Mouse (Mus musculus): ENCODE data around the gene Mettl7a1. TPM values are rescaled to one million over a fixed set of nuclear protein-coding genes. Genes with fewer than 3 reads are reported as not detected.
"Not testable (repeated sequence)": the region's sequence is repeated elsewhere in the genome, so short reads cannot be mapped to it uniquely, and the experiment has no call there.

Mettl7a1 gene
- polyA plus RNA-seq, 1 experiment = 9.4 TPM

DNA sequence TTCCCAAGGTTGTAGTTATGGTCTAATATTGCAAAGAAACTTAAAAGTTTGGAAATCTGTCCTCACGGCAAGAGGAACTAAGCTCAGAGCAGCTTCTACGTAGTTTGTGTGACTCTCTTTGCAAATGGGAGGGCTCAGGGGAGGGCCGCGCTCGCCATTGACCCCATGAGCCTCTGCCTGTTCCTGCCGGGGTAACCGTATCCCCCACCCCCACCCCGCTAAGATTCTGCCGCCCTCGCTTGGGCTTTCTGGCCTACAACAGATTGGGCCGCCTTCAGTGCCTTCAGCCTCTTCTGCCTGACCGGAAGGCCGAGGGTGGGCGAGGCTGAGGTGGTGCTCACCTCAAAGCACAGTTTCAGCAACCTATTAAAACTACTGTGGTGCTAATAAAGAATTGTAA is 32.5 kb upstream of the Mettl7a1 start:
- no peaks in the 10 kb centered on the region for H3K27me3 ChIP-seq (ENCODE audit: control insufficient read depth, insufficient read depth, insufficient read length)
- no peak overlapping the region for H3K4me2 ChIP-seq (ENCODE audit: low read depth)
- no peaks in the 10 kb centered on the region for H3K36me3 ChIP-seq (ENCODE audit: control insufficient read depth, insufficient read depth)
- no peak overlapping the region for H3K4me3 ChIP-seq
- no peak for TF ChIP-seq USF1 (IDR thresholded peaks at IDR 0.05; ENCODE audit: low read depth)
- TF ChIP-seq TCF12 (IDR thresholded peaks at IDR 0.05; ENCODE audit: insufficient read depth, poor library complexity, severe bottlenecking) = no peak
- no peak for TF ChIP-seq REST (IDR thresholded peaks at IDR 0.05; ENCODE audit: insufficient read depth, insufficient read length)
- TF ChIP-seq POLR2AphosphoS2 (IDR thresholded peaks at IDR 0.05; ENCODE audit: insufficient read length, low read depth) = no peak
- TF ChIP-seq POLR2A (IDR thresholded peaks at IDR 0.05; ENCODE audit: insufficient read length, low read depth) = no peak
- no peak for TF ChIP-seq SRF (IDR thresholded peaks at IDR 0.05; ENCODE audit: control insufficient read depth, insufficient read length, low read depth)
- TF ChIP-seq MYOD1 (IDR thresholded peaks at IDR 0.05; ENCODE audit: control insufficient read depth in 1 of 3, insufficient read length in 2 of 3, low read depth in 2 of 3) = no peak
- no peaks in the 10 kb centered on the region for H3K79me2 ChIP-seq (ENCODE audit: control insufficient read depth, insufficient read depth)
- H3ac ChIP-seq (ENCODE audit: control insufficient read depth, insufficient read length) = no peak overlapping the region

DNA sequence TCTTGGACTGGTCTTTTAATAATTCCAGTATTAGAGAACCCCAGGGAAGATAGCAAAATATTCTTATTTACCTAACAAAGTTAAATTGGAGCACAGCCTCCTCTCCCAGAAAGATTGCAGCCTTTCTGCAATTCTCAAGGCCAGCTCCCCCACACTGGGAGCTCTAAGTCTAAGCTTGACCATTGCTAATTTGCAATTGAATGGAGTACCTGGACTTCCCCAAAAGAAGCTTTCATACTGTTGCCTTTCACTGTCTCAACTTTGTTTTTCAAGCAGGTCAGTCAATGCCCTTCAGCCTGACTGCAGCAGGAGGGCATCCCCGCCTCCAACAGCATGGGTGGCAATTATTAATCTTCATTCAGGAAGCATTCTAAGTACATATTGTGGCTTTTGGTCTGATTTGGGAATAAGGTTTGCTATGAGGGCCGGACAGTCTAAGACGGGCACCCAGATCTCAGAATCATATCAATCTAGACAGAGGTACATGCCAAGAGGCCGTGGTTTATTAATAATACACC is 30.1 kb upstream of the Mettl7a1 start:
- not testable (repeated sequence) for H3K36me3 ChIP-seq (ENCODE audit: control insufficient read depth, insufficient read depth); H3K79me2 ChIP-seq (ENCODE audit: control insufficient read depth, insufficient read depth); H3K4me2 ChIP-seq (ENCODE audit: low read depth); H3K4me3 ChIP-seq; H3ac ChIP-seq (ENCODE audit: control insufficient read depth, insufficient read length); H3K27me3 ChIP-seq (ENCODE audit: control insufficient read depth, insufficient read depth, insufficient read length)

- no peak overlapping the region for H3K4me2 ChIP-seq (ENCODE audit: low read depth)
- no peaks in the 10 kb centered on the region for H3K36me3 ChIP-seq (ENCODE audit: control insufficient read depth, insufficient read depth)
- no peaks in the 10 kb centered on the region for H3K79me2 ChIP-seq (ENCODE audit: control insufficient read depth, insufficient read depth)
- H3K4me3 ChIP-seq = no peak overlapping the region
- H3ac ChIP-seq (ENCODE audit: control insufficient read depth, insufficient read length) = no peak overlapping the region
- H3K27me3 ChIP-seq (ENCODE audit: control insufficient read depth, insufficient read depth, insufficient read length) = no peaks in the 10 kb centered on the region
- no peak for TF ChIP-seq POLR2A (IDR thresholded peaks at IDR 0.05; ENCODE audit: insufficient read length, low read depth)
- TF ChIP-seq CEBPB (IDR thresholded peaks at IDR 0.05; ENCODE audit: insufficient read depth, poor library complexity, severe bottlenecking) = no peak
- TF ChIP-seq USF1 (IDR thresholded peaks at IDR 0.05; ENCODE audit: low read depth) = no peak
- no peak for TF ChIP-seq SRF (IDR thresholded peaks at IDR 0.05; ENCODE audit: control insufficient read depth, insufficient read length, low read depth)
- TF ChIP-seq TCF12 (IDR thresholded peaks at IDR 0.05; ENCODE audit: insufficient read depth, poor library complexity, severe bottlenecking) = no peak
- no peak for TF ChIP-seq E2F4 (IDR thresholded peaks at IDR 0.05; ENCODE audit: insufficient read depth)
- no peak for TF ChIP-seq MAX (IDR thresholded peaks at IDR 0.05; ENCODE audit: low read depth)
- no peak for TF ChIP-seq TCF3 (IDR thresholded peaks at IDR 0.05; ENCODE audit: insufficient read length, low read depth)
These were observed 29.0 kb upstream of the Mettl7a1 start for GRCm38 (mm10) chr15:100274790-100275559.

GRCm38 (mm10) chr15:100276403-100276802 is 27.5 kb upstream of the Mettl7a1 start:
- Histone ChIP-seq H3K4me3 (no peak overlapping the region), H3K79me2 (ENCODE audit: control insufficient read depth, insufficient read depth) (no peaks in the 10 kb centered on the region), H3K4me2 (ENCODE audit: low read depth) (no peak overlapping the region), H3ac (ENCODE audit: control insufficient read depth, insufficient read length) (no peak overlapping the region), H3K27me3 (ENCODE audit: control insufficient read depth, insufficient read depth, insufficient read length) (no peaks in the 10 kb centered on the region), H3K36me3 (ENCODE audit: control insufficient read depth, insufficient read depth) (no peaks in the 10 kb centered on the region)
- TF ChIP-seq REST (IDR thresholded peaks at IDR 0.05; ENCODE audit: insufficient read depth, insufficient read length) = no peak
- no peak for TF ChIP-seq SRF (IDR thresholded peaks at IDR 0.05; ENCODE audit: control insufficient read depth, insufficient read length, low read depth)
- no peak for TF ChIP-seq MYOD1 (IDR thresholded peaks at IDR 0.05; ENCODE audit: control insufficient read depth in 1 of 3, insufficient read length in 2 of 3, low read depth in 2 of 3)
- no peak for TF ChIP-seq POLR2AphosphoS2 (IDR thresholded peaks at IDR 0.05; ENCODE audit: insufficient read length, low read depth)
- no peak for TF ChIP-seq TCF3 (IDR thresholded peaks at IDR 0.05; ENCODE audit: insufficient read length, low read depth)
- TF ChIP-seq CEBPB (IDR thresholded peaks at IDR 0.05; ENCODE audit: insufficient read depth, poor library complexity, severe bottlenecking) = no peak
- no peak for TF ChIP-seq MAX (IDR thresholded peaks at IDR 0.05; ENCODE audit: low read depth)
- no peak for TF ChIP-seq E2F4 (IDR thresholded peaks at IDR 0.05; ENCODE audit: insufficient read depth)
- TF ChIP-seq POLR2A (IDR thresholded peaks at IDR 0.05; ENCODE audit: insufficient read length, low read depth) = no peak
- no peak for TF ChIP-seq MYOG (IDR thresholded peaks at IDR 0.05; ENCODE audit: control insufficient read depth in 1 of 3, insufficient read depth in 1 of 3, insufficient read length in 2 of 3, low read depth in 2 of 3)
- TF ChIP-seq USF1 (IDR thresholded peaks at IDR 0.05; ENCODE audit: low read depth) = no peak
- no peak for TF ChIP-seq TCF12 (IDR thresholded peaks at IDR 0.05; ENCODE audit: insufficient read depth, poor library complexity, severe bottlenecking)

GRCm38 (mm10) chr15:100277586-100277985 is 26.4 kb upstream of the Mettl7a1 start:
- H3K36me3 ChIP-seq (ENCODE audit: control insufficient read depth, insufficient read depth) = no peaks in the 10 kb centered on the region
- no peak overlapping the region for H3K4me3 ChIP-seq
- H3K27me3 ChIP-seq (ENCODE audit: control insufficient read depth, insufficient read depth, insufficient read length) = no peaks in the 10 kb centered on the region
- H3K79me2 ChIP-seq (ENCODE audit: control insufficient read depth, insufficient read depth) = no peaks in the 10 kb centered on the region
- H3K4me2 ChIP-seq (ENCODE audit: low read depth) = no peak overlapping the region
- TF ChIP-seq POLR2A (IDR thresholded peaks at IDR 0.05; ENCODE audit: insufficient read length, low read depth) = no peak
- TF ChIP-seq MYOG (IDR thresholded peaks at IDR 0.05; ENCODE audit: control insufficient read depth in 1 of 3, insufficient read depth in 1 of 3, insufficient read length in 2 of 3, low read depth in 2 of 3) = no peak
- TF ChIP-seq MYOD1 (IDR thresholded peaks at IDR 0.05; ENCODE audit: control insufficient read depth in 1 of 3, insufficient read length in 2 of 3, low read depth in 2 of 3) = no peak
- TF ChIP-seq MAX (IDR thresholded peaks at IDR 0.05; ENCODE audit: low read depth) = no peak
- TF ChIP-seq USF1 (IDR thresholded peaks at IDR 0.05; ENCODE audit: low read depth) = no peak
- TF ChIP-seq REST (IDR thresholded peaks at IDR 0.05; ENCODE audit: insufficient read depth, insufficient read length) = no peak
- no peak for TF ChIP-seq TCF12 (IDR thresholded peaks at IDR 0.05; ENCODE audit: insufficient read depth, poor library complexity, severe bottlenecking)
- no peak for TF ChIP-seq POLR2AphosphoS2 (IDR thresholded peaks at IDR 0.05; ENCODE audit: insufficient read length, low read depth)
- TF ChIP-seq TCF3 (IDR thresholded peaks at IDR 0.05; ENCODE audit: insufficient read length, low read depth) = no peak
- TF ChIP-seq SRF (IDR thresholded peaks at IDR 0.05; ENCODE audit: control insufficient read depth, insufficient read length, low read depth) = no peak
- TF ChIP-seq CEBPB (IDR thresholded peaks at IDR 0.05; ENCODE audit: insufficient read depth, poor library complexity, severe bottlenecking) = no peak
- TF ChIP-seq E2F4 (IDR thresholded peaks at IDR 0.05; ENCODE audit: insufficient read depth) = no peak
- H3ac ChIP-seq (ENCODE audit: control insufficient read depth, insufficient read length) = no peak overlapping the region
